Mouse (Mus musculus) hematopoietic stem cell, adult 5-6 weeks (primary cell): ENCODE results near the gene Farsb. TPM values are rescaled to one million over a fixed set of nuclear protein-coding genes. Genes with fewer than 3 reads are reported as not detected.
A peak's percentile ranks its signal among the peaks of the same experiment; 100 is the strongest.

Experiments
- ATAC-seq, 2 experiments: fragments of 125-278 bp in 1 of 2; replicated peaks in 1 of 2; 2 replicates each; pipeline ENCODE4 v1.8.0; 2016 to 2017; ENCODE audit warnings: inconsistent platforms in 2 of 2, mild to moderate bottlenecking in 2 of 2, moderate number of reproducible peaks in 2 of 2, low read depth in 1 of 2, moderate TSS enrichment in 1 of 2; ENCODE audit not compliant: low FRiP score in 2 of 2, poor library complexity in 2 of 2, severe bottlenecking in 2 of 2, insufficient read depth in 1 of 2, low TSS enrichment in 1 of 2
- total RNA-seq: library from RNA; stranded (forward); fragments of 172-1452, 232-1000 nt; gene quantifications from 2 replicates; pipeline ENCODE4 v1.2.3, GENCODE M21; 2017

The Farsb gene
- total RNA-seq, 1 experiment from 2014 or later, result 61.9 TPM

DNA sequence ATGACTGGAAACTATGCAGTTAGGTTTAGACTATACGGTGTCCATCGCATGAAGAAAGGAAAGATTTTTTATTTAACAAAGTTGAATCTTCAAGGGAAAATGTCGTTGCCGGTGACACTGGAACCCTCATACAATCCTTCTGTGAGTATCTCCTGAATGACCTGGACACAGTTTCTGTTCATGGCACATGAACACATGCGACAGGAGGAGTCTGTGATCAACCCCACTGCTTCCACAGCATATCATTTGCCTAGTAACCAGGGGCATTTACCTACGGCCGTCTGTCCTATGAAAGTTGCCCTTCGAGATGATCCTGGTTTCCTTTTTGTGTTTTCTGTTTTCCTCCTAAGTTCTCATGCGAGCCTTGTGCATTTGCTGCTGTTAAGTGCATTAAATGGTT, 55.2 kb downstream of the Farsb start:
- no peak for ATAC-seq

DNA sequence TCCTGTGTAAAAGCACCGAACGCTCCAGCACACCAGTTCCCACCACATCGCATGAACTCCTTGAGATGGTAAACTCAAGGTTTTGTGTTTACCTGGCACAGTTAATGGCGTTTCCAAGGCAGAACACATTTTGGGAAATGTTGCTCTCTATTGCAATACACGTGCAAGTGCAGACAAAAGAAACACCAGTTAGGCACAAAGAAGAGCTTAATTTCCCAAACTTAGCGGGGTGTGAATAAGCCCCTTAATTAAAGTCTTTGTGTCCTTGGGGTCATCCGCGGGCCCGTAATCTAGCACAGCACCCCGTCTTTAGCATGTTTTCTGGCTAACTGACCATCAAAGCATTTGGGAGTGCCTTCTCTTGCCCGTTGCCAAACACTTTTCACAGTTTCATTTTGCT, 59.8 kb downstream of the Farsb start:
- no peak for ATAC-seq

DNA sequence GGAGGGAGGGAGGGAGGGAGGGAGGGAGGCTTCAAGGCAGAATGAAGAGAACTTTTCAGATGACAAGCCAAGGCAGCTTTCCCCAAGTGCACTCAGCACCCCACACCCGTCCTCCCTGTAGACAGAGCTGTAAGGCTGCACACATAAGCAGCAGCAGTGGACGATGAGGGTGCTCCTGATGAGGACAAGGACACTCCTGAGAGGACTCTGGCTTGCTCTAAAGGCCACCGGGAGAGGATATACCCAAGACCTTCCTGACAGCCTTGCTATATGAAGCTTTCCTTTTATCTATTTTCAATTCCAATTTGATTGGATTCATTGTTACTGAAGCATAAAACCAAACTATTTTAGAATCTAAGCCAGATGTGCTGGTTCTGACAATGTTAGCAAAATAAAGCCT, 61.9 kb downstream of the Farsb start:
- no peak for ATAC-seq

DNA sequence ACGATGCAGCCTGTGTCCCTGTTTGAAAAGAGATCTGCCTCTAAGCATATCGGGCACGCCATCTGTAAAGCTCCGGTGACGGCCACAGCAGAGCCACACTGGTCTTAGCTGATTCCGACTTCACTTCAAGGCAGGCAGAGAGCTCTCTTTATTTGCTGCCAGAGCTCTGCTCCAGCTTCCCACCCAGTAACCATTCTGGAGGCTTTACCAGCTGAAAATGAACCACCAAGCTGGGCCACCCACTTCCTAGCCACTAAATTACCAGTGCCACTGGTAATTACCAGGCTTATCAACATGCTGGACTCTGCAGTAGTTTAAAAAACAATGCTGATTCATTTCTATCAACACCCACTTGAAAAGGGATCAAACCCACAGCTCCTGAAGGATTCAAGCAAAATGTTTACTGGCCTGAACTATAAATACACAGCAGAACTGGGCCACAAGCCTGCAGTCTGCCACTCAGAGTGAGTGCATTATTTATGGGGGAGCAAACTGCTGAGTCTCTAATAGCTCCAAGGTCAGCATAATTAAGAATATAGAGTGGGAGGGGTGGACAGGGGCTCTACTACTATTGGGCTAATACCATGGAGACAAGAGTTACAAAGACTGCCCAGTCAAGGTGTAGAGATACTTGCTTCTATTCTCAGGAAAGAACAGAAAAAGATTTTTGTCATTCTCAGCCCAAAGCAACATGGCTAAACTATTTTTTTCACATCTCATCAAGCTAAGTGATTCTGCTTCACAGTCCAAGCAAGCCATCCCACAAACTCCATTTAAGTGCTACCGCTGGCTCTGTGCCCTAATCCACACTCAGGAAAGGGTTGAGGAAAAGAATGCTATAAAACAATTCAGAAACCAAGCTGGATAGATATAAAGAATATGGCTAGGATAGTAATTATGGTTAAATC, 62.6 kb downstream of the Farsb start:
- no peak for ATAC-seq

DNA sequence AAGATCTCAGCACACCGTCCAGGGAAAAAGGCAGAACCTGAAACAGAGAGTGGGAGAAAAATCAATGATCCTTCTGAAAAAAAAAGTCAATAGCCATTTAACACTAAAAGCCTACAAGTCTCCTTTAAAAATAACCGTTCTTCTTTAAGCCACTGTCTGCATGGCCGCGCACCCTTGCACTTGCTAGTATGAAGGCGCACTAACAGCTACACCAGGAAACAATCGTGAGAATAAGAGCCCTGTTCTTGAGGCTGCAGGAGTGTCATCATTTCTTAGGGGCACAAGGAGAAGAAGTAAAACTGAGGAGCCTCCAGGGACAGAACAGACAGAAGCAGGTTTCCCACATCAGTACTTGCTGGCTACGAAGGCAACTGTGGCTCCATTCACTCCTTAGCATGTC, 63.4 kb downstream of the Farsb start:
- no peak for ATAC-seq

DNA sequence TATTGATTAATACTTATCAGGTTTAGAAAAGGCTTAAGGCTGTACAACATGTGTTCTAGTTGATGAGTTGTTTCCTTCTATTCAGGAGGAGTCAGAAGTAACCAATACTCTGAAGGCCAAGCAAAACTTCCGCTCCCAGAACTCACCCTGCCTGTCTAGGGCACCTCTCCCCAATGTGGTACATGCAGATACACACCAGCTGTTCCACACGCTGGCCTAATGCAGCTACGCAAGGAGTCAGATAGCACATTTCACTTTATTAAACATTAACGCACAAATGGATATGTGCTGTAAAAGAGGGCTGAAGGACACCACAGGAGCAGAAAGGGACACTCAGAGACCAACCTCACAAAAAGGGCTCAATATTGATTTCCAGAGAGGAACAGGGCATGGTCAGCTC, 63.8 kb downstream of the Farsb start:
- ATAC-seq, result no peak

DNA sequence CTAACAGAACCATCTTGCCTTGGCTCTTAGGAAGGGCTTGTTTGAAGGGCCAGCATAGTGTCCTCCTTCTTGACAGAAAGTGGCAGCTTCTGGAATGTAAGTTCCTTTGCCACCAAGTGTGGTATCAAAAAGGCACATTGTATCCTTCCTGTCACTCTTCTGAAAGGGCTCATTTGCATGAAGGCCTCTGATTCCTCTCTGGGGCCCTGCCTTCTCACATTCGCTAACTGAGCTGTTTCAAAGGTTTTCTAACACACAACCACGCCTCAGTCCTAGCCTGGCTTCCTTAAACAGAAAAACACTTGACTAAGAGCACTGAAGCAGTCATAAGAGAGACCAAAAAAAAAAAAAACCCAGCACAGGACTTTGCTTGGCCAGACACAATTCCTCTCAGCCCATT, 66.1 kb downstream of the Farsb start:
- ATAC-seq, result no peak

DNA sequence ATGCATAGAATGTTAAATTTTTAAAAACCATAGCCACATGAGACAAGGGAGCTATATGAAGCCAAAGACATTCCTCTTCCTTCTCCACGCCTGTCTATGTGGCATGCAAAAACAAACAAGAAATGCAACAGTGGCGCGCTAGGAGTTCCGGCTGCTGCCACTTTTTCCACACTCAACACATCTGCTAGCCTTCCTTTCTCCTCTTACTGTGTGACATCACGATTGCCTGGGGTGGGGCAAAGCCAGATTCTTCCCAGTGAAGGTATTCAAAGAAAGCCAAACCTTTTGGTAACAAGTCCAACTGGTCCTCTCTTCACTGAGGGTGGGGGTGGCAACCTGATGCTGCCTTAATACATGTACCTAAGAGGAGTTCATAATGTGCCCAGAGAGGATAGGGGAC, 66.9 kb downstream of the Farsb start:
- ATAC-seq, result no peak

DNA sequence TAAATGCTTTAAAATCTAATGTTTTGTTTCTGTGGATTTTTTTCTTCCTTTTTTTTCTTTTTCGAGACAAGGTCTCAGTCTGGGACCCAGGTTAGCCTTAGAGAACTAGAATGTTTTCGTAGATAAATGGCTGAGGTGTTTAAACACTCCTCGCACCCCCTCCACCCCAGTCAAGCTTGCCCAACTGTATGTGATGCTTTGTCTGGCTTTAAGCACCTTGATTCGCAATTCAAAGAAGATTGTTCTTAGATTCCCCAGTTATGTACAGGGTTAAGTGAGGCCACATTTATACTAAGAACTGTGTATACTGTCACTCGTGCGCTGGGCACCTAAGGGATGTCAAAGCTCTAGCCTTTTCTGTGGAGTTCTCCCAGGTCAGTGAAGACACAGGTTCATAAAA, 68.4 kb downstream of the Farsb start:
- no peak for ATAC-seq

DNA sequence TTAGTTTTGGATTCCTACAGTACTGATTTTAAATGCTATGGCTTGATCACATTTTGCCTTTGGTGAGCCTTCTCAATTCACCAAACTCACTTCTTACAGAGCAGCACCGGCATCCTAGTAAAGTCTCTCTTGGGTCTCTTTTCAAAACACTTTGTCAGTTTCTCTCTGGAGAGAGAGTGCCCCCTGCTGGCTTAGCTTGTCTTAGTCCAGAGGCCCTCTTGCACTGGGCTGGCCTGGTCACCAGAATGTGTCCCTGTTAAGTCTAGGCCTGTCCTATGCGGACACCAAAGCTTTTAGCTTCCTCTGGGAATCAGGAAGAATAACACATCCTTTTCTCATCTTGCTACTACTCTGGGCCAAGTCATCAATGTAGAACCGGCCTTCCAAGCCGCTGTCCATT, 69.1 kb downstream of the Farsb start:
- ATAC-seq, result peak; percentile 18 to 48; a peak in 1 of 4 replicates

DNA sequence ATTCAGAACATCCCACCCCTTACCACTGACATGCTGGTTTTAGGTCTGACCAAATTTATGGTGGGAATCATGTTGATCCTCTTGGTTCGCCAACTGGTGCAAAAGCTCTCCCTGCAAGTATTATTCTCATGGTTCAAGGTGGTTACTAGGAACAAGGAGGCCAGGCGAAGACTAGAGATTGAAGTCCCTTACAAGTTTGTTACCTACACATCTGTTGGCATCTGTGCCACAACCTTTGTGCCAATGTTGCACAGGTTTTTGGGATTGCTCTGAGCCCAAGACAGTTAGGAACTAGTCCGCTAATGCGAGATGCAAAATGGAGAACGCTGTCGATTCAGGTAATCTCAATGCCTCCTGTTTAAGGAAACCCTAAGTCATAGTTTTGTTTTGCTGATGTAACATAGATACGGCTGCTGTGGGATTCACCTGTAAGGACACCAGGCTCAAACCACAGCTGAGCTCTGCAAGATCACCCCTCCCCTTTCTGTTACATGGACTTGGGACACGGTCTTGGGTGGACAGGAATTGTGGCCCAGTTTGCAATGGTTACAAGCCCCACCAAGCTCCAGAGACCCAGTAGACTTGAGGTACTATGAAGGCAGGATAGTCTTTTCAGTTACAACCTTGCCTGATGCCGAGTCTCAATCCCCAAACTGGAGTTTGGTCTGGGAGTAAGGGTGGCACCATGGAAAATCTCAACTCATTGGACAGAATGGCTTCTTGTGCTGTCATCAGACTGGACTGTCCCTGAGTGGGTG, 71.4 kb downstream of the Farsb start:
- no peak for ATAC-seq

DNA sequence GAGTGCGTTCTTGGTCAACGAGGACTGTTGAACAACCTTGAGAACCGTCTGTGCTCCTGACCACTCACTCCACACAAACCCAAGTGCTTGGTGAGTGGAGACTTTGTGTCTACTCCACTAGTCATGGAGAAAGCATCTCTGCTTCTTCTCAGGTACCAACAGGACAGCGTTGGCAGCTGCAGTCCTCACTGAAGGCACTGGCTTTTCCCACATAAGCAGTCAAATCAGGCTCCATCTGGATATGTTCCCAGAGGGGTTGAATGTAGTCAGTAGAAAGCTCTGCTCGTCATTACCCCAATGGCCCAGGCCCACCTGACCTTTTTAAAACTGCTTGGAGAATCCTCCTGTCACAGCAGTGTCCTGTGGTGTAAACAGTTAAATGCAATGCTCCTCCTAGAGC, 74.3 kb downstream of the Farsb start:
- no peak for ATAC-seq

DNA sequence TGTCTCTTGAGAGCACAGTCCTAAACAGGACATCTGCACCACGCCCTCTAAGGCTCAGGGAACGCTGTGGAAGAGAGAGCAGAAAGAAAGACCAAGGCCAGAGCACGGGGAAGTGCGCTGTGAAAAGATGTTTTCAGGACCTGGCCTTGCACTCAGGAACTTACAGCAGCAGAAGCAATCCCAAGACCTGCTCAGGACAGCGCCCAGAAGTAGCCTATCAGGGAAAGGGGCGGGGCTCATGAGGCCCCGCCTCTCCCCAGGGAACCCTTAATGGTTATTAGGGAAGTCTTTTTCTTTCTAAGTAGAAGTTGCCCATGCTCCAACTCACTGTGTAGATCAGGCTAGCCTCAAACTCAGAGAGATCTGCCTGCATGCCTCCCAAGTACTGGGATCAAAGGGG, 76.0 kb downstream of the Farsb start:
- peak; percentile 32 to 42; a peak in 1 of 4 replicates for ATAC-seq

DNA sequence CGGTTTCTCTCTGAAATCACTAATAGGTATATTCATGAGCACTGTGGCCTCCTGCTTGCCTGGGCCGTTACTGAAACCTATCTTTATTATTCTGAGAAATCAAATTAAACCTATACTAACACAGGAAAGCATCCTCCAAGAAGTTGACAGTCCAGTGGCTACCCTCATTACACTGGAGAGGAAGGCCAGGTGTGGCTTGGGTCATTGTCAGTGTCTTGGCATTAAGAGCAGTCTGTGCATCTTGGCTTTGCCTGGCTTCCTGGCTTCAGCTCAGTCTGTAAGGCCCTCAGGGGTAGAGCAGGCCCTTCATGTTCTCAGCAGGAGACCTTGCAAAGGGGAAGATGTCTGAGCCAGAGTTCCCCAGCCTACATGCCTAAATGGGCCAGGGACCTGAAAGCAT, 79.3 kb downstream of the Farsb start:
- no peak for ATAC-seq

DNA sequence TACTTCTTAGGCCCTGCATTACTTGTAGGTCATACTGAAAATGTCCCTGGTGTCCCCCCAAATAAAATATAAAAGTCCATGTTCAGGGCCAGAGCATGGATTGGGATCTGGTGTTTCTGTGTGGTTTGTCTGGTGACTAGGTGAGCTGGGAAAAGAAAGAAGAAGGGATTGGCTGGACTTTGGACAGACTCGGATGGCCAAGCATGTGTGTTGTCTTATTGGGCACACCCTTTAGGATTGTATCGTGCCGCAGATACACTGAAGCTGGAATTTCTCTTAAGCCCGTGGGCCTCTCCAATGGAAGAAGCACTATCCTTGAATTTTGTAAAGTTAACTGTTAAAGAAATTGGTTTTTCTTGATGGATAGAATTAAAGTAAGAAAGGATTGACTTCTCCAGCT, 87.3 kb downstream of the Farsb start:
- no peak for ATAC-seq

DNA sequence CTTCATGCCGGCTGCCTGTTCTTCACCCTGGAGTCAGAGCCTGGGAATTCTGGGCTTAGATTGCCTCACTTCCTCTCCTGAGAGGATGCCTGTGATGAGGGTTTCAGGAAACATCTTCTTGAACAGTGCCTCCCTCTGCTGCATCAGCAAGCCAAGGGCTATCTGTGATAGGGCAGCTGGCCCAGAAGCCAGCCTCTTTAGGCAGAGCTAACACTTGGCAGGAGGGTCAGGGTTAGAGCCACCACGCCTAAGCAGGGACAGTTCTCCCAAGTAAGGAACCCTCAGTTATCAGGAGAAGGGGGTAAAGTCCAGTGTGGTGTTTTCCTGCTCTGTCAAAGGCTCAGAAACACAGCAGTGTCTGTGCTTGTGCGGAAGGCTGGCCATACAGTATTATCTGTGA, 88.9 kb downstream of the Farsb start:
- ATAC-seq, result no peak

DNA sequence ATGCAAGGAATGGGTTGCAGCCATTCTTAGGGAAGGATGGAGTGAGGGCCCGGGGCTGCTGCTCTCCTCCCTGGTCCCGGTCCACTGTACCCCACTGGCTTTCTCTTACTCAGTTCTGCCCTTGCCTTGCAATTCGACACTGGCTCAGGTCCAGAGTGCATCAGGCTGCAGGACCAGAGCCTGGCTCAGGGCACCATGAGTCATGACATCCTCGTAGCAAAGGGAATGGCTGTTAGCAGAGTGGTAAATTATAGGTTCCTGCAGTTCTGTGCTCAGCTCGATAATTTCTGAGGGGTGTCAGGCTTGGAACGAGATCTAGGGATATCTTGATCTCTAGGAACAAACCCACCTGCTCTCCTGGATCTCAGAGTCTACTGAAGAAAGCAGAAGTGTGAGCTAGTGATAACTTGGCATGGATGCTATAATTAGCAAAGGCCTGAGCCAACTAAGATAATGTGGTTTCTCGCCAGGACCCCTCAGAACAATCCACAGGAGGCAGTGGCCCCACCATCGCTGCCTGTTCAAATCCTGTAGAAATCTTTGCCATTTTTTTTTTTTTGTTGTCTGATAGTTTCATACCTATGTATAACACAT, 92.3 kb downstream of the Farsb start:
- ATAC-seq, result peak in 1 of 2 experiments; percentile 42; a peak in 1 of 4 replicates

DNA sequence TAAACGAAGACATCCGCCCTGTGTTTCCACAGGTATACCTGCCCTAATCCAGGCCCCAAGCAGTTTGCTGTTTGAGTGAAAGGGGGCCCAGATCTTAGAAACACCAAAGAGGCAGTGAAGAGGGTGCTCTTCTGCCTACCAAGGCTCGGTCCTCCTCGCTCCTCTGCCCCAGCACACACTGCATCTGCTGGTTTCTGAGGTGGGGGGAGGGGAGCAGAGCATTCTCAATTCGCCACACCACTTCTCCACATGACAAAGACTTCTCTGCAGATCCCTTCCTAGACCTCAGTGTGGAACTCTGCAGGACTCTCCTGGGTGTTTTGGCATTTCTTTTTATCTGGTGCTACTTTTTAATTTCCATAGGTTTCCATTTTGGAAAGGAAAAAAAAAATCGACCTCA, 93.0 kb downstream of the Farsb start:
- ATAC-seq, result no peak
